Mouse (Mus musculus) hindbrain, embryonic 13.5 days (tissue): ENCODE data around the gene Pink1. TPM values are rescaled to one million over a fixed set of nuclear protein-coding genes. Genes with fewer than 3 reads are reported as not detected.

Source experiments
- ATAC-seq: fragments of 200-750 bp; cut with Nextera tagmentation; 2 replicates; pipeline ENCODE4 v1.8.0; 2017; ENCODE audit warnings: moderate TSS enrichment; ENCODE audit not compliant: low FRiP score
- H3K27ac ChIP-seq: fragments of 300-500 bp; sonication (generic); 2 replicates; pipeline ENCODE4 v1.5.1; 2015; ENCODE audit warnings: inconsistent platforms, mild to moderate bottlenecking, moderate library complexity
- H3K27me3 ChIP-seq: fragments of 300-500 bp; sonication (generic); 2 replicates; pipeline ENCODE4 v1.6.1; 2015; ENCODE audit warnings: mild to moderate bottlenecking, inconsistent platforms
- H3K36me3 ChIP-seq: fragments of 300-500 bp; sonication (generic); 2 replicates; pipeline ENCODE4 v1.6.1; 2015; ENCODE audit warnings: mild to moderate bottlenecking, inconsistent platforms
- H3K4me1 ChIP-seq: fragments of 300-500 bp; sonication (generic); replicated peaks from 2 replicates; pipeline ENCODE4 v1.6.1; 2015; ENCODE audit warnings: inconsistent platforms
- H3K4me2 ChIP-seq: fragments of 300-500 bp; sonication (generic); 2 replicates; pipeline ENCODE4 v1.6.1; 2015; ENCODE audit warnings: inconsistent platforms, mild to moderate bottlenecking, moderate library complexity
- H3K4me3 ChIP-seq: fragments of 300-500 bp; sonication (generic); 2 replicates; pipeline ENCODE4 v1.5.1; 2015; ENCODE audit warnings: mild to moderate bottlenecking, inconsistent platforms
- H3K9ac ChIP-seq: fragments of 300-500 bp; sonication (generic); 2 replicates; pipeline ENCODE4 v1.6.1; 2015; ENCODE audit warnings: mild to moderate bottlenecking, inconsistent platforms
- H3K9me3 ChIP-seq: fragments of 300-500 bp; sonication (generic); 2 replicates; pipeline ENCODE4 v1.6.1; 2016; ENCODE audit warnings: inconsistent platforms
- whole genome bisulfite sequencing: fragments of 180-500 bp; shearing (Covaris S2); methylation state at CpG from one replicate; pipeline ENCODE4 v1.1.7; 2015; 5-methylcytosine and 5-hydroxymethylcytosine counted together
- microRNA-seq: library from miRNA; unstranded; fragments of <30 nt; microRNA quantifications from one replicate; pipeline ENCODE4, GENCODE M21; 2016
- polyA plus RNA-seq: library from polyadenylated mRNA; unstranded; fragments of >200 nt; fragmentation: Nextera tagmentation; extraction: Ambion mirVana; gene quantifications from 2 replicates; pipeline ENCODE4 v1.2.1, GENCODE M21; 2015

Gene Pink1
- polyA plus RNA-seq, 1 experiment from 2014 or later = 93.8 TPM

GRCm38 (mm10) chr4:138282834-138283233 lies 43.3 kb downstream of the Pink1 start:
- H3K9me3 ChIP-seq = no peaks in the 10 kb centered on the region
- no peak overlapping the region for H3K4me3 ChIP-seq
- no peaks in the 10 kb centered on the region for H3K36me3 ChIP-seq
- no peak overlapping the region for H3K27ac ChIP-seq
- H3K27me3 ChIP-seq = peaks cover 4% of the 10 kb centered on the region; the same call in 1 of the 2 replicates
- ATAC-seq = no peak
- no peak overlapping the region for H3K9ac ChIP-seq
- peaks cover 8% of the 10 kb centered on the region; the same call in 1 of the 2 replicates for H3K4me1 ChIP-seq
- WGBS = 18% methylated on average over 4 of the region's 4 CpGs
- no peak overlapping the region for H3K4me2 ChIP-seq

GRCm38 (mm10) chr4:138278346-138278745 lies 47.8 kb downstream of the Pink1 start:
- no peaks in the 10 kb centered on the region for H3K4me1 ChIP-seq
- peaks cover 4% of the 10 kb centered on the region; the same call in 1 of the 2 replicates for H3K27me3 ChIP-seq
- 76% methylated on average over 7 of the region's 7 CpGs for WGBS
- H3K9me3 ChIP-seq = no peaks in the 10 kb centered on the region
- no peaks in the 10 kb centered on the region for H3K36me3 ChIP-seq
- no peak for ATAC-seq
- no peak overlapping the region; the same call in 1 of the 2 replicates for H3K9ac ChIP-seq
- H3K4me3 ChIP-seq = no peak overlapping the region
- no peak overlapping the region for H3K4me2 ChIP-seq
- no peak overlapping the region for H3K27ac ChIP-seq

- ATAC-seq = 0 out of 2 replicates have a peak, but pooled peaks have one; percentile 17
- WGBS = 72% methylated on average over 14 of the region's 14 CpGs
- H3K27ac ChIP-seq = no peak overlapping the region
- H3K9ac ChIP-seq = no peak overlapping the region
- 0 out of 2 replicates have a peak, but pooled peaks cover 5% of the 10 kb centered on the region for H3K27me3 ChIP-seq
- no peaks in the 10 kb centered on the region; the same call in 1 of the 2 replicates for H3K9me3 ChIP-seq
- peaks cover 7% of the 10 kb centered on the region for H3K4me1 ChIP-seq
- H3K4me3 ChIP-seq = no peak overlapping the region
- no peaks in the 10 kb centered on the region for H3K36me3 ChIP-seq
- H3K4me2 ChIP-seq = no peak overlapping the region
These were observed 53.8 kb downstream of the Pink1 start for GRCm38 (mm10) chr4:138272011-138272997.

- H3K4me3 ChIP-seq = no peak overlapping the region
- H3K9me3 ChIP-seq = no peaks in the 10 kb centered on the region; the same call in 1 of the 2 replicates
- no peak overlapping the region for H3K27ac ChIP-seq
- H3K9ac ChIP-seq = no peak overlapping the region
- WGBS = 88% methylated on average over 10 of the region's 10 CpGs
- H3K36me3 ChIP-seq = no peaks in the 10 kb centered on the region
- ATAC-seq = no peak
- no peak overlapping the region for H3K4me2 ChIP-seq
- H3K4me1 ChIP-seq = peaks cover 8% of the 10 kb centered on the region
- peaks cover 31% of the 10 kb centered on the region for H3K27me3 ChIP-seq
These were observed 58.2 kb downstream of the Pink1 start for GRCm38 (mm10) chr4:138267869-138268268.

Small RNA genes lying within 50 kb of the gene (microRNA-seq; reads per million reads assigned to microRNA genes)
- gene Gm27646 (not detected), gene Mir7019 (1.6 reads per million)

Other genes starting within 250 kb of the Pink1 start
- 220 and 233 TPM in 2 replicates for gene Hp1bp3, start 110.0 kb downstream of the Pink1 start, polyA plus RNA-seq
- gene Sh2d5, start 75.9 kb downstream of the Pink1 start, polyA plus RNA-seq = 11.1 and 12.3 TPM in 2 replicates
- gene Kif17, start 75.9 kb downstream of the Pink1 start, polyA plus RNA-seq = 2.5 and 2.6 TPM in 2 replicates
- gene Ddost, start 21.6 kb downstream of the Pink1 start, polyA plus RNA-seq = 208 and 213 TPM in 2 replicates
- gene Cda, start 41.7 kb upstream of the Pink1 start, polyA plus RNA-seq = 4.0 and 4.1 TPM in 2 replicates
- 3.0 and 3.5 TPM in 2 replicates for gene Fam43b, start 70.2 kb upstream of the Pink1 start, polyA plus RNA-seq
- gene Mul1, start 108.4 kb upstream of the Pink1 start, polyA plus RNA-seq = 20.9 and 21.4 TPM in 2 replicates
- 14.3 and 14.8 TPM in 2 replicates for gene Camk2n1, start 128.0 kb upstream of the Pink1 start, polyA plus RNA-seq